In the genomic region with DNA sequence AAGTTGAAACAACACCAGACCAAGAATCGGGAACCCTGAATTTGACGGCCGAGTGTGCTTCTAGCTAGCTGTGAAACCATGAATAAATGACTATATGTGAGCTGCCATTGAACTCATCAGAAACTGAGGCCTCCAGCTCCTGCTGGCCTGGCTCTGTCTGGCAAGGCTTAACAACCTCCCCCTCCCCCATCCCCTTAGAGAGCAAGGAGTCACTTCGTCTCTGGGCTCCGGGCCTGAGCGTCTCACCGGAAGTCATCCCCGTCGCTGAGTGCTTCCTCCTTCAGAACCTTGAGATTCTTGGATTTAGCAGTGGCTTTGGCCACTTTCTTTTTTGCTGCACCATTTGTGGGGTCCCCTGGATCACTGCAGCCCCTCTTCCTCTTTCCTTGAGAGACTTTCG, we compare ENCODE assay signal across 16 mouse cellular contexts.
"Had no signal": no experiment of that assay in that cellular context is flagged by ENCODE, and none has a peak within 500 bp of the region (broad histone marks: within the 10 kb centered on the region; RNA-seq: fewer than 3 reads in every experiment).

No protein-coding gene starts in this region.

- H3K9ac ChIP-seq: limb, embryonic 12.5 days; liver, embryonic 13.5 days; liver, postnatal 0 days; neural tube, embryonic 13.5 days had no signal

- H3K4me3 ChIP-seq: limb, embryonic 12.5 days; liver, embryonic 13.5 days; midbrain, embryonic 10.5 days; myocyte; neural tube, embryonic 13.5 days had no signal

- ATAC-seq: intestine, embryonic 16.5 days; liver, postnatal 0 days had no signal

- H3K9me3 ChIP-seq: limb, embryonic 12.5 days; liver, embryonic 13.5 days; midbrain, embryonic 10.5 days; neural tube, embryonic 13.5 days had no signal

- DNase-seq: kidney, postnatal 36 days; layer of hippocampus, adult 9-11 months; layer of hippocampus, postnatal 36 days; liver; liver, embryonic 13.5 days; liver, postnatal 0 days; lung, postnatal 36 days; midbrain, embryonic 14.5 days; retina, postnatal 1 day; right cerebral cortex, postnatal 4 days; spleen, adult 18-20 months had no signal

- H3K27ac ChIP-seq: limb, embryonic 12.5 days; liver, embryonic 13.5 days; midbrain, embryonic 10.5 days; neural tube, embryonic 13.5 days had no signal
